Mouse (Mus musculus): ENCODE measurements around the gene Pbxip1. TPM values are rescaled to one million over a fixed set of nuclear protein-coding genes. Genes with fewer than 3 reads are reported as not detected.
A peak's percentile ranks its signal among the peaks of the same experiment; 100 is the strongest.

Pbxip1 gene
- total and polyA plus RNA-seq, 2 experiments from 2014 or later: 21.6 to 27.8 TPM

GRCm38 (mm10) chr3:89409701-89410100 is 26.8 kb upstream of the Pbxip1 start:
- no peak overlapping the region for H3K27ac ChIP-seq (ENCODE audit: low read depth, low read length)
- WGBS: 94% methylated on average over 3 of the region's 3 CpGs
- DNase-seq (no peak), ATAC-seq (no peak)
- H3K9ac ChIP-seq: no peak overlapping the region
- no peaks in the 10 kb centered on the region for H3K9me3 ChIP-seq (ENCODE audit: low read length)
- H3K27me3 ChIP-seq (ENCODE audit: insufficient read depth, low read length): no peaks in the 10 kb centered on the region
- H3K4me3 ChIP-seq (ENCODE audit: low read depth, low read length): no peak overlapping the region
- H3K4me2 ChIP-seq (ENCODE audit: low read depth): no peak overlapping the region
- H3K36me3 ChIP-seq (ENCODE audit: insufficient read depth): peaks cover 22% of the 10 kb centered on the region
- no peak for TF ChIP-seq CTCF (IDR thresholded peaks at IDR 0.05; ENCODE audit: low read depth)
- H3K4me1 ChIP-seq (ENCODE audit: insufficient read depth): peaks cover 4% of the 10 kb centered on the region; the same call in 1 of the 2 replicates

- no peaks in the 10 kb centered on the region for H3K9me3 ChIP-seq (ENCODE audit: low read length)
- H3K27ac ChIP-seq (ENCODE audit: low read depth, low read length): peak overlapping the region; percentile 35
- peaks cover 14% of the 10 kb centered on the region for H3K36me3 ChIP-seq (ENCODE audit: insufficient read depth)
- ATAC-seq: no peak
- H3K4me2 ChIP-seq (ENCODE audit: low read depth): peak overlapping the region; percentile 70
- WGBS: 83% methylated on average over 10 of the region's 10 CpGs
- TF ChIP-seq CTCF (IDR thresholded peaks at IDR 0.05; ENCODE audit: low read depth): no peak
- H3K9ac ChIP-seq: peak overlapping the region; percentile 39
- DNase-seq: no peak
- H3K4me3 ChIP-seq (ENCODE audit: low read depth, low read length): peak overlapping the region; percentile 41
- H3K27me3 ChIP-seq (ENCODE audit: insufficient read depth, low read length): no peaks in the 10 kb centered on the region
- peaks cover 4% of the 10 kb centered on the region; the same call in 1 of the 2 replicates for H3K4me1 ChIP-seq (ENCODE audit: insufficient read depth)
Observed at GRCm38 (mm10) chr3:89410864-89411263, 25.6 kb upstream of the Pbxip1 start.

GRCm38 (mm10) chr3:89411490-89412393 is 24.8 kb upstream of the Pbxip1 start, which contains the start of gene Flad1:
Gene Flad1 (minus strand): TSS chr3:89411870.
- 5% methylated on average over 28 of the region's 28 CpGs for WGBS
- peaks cover 13% of the 10 kb centered on the region for H3K36me3 ChIP-seq (ENCODE audit: insufficient read depth)
- no peak for TF ChIP-seq CTCF (IDR thresholded peaks at IDR 0.05; ENCODE audit: low read depth)
- H3K27ac ChIP-seq (ENCODE audit: low read depth, low read length): peak within 1 kb of the TSS; percentile 35
- H3K27me3 ChIP-seq (ENCODE audit: insufficient read depth, low read length): no peaks in the 10 kb centered on the region
- peak within 1 kb of the TSS; percentile 41 for H3K4me3 ChIP-seq (ENCODE audit: low read depth, low read length)
- ATAC-seq (peak; percentile 100), DNase-seq (peak; percentile 100)
- H3K9ac ChIP-seq: peak within 1 kb of the TSS; percentile 39
- peaks cover 4% of the 10 kb centered on the region; the same call in 1 of the 2 replicates for H3K4me1 ChIP-seq (ENCODE audit: insufficient read depth)
- H3K9me3 ChIP-seq (ENCODE audit: low read length): no peaks in the 10 kb centered on the region
- peak within 1 kb of the TSS; percentile 70 for H3K4me2 ChIP-seq (ENCODE audit: low read depth)

- H3K36me3 ChIP-seq (ENCODE audit: insufficient read depth): peaks cover 4% of the 10 kb centered on the region; the same call in 1 of the 2 replicates
- no peak overlapping the region for H3K9ac ChIP-seq
- H3K27me3 ChIP-seq (ENCODE audit: insufficient read depth, low read length): no peaks in the 10 kb centered on the region
- peaks cover 18% of the 10 kb centered on the region for H3K4me1 ChIP-seq (ENCODE audit: insufficient read depth)
- no peak overlapping the region for H3K4me2 ChIP-seq (ENCODE audit: low read depth)
- DNase-seq: no peak
- H3K4me3 ChIP-seq (ENCODE audit: low read depth, low read length): no peak overlapping the region
- no peak for ATAC-seq
- no peaks in the 10 kb centered on the region for H3K9me3 ChIP-seq (ENCODE audit: low read length)
- WGBS: 95% methylated on average over 8 of the region's 8 CpGs
- H3K27ac ChIP-seq (ENCODE audit: low read depth, low read length): no peak overlapping the region
- TF ChIP-seq CTCF (IDR thresholded peaks at IDR 0.05; ENCODE audit: low read depth): no peak
Observed at GRCm38 (mm10) chr3:89416158-89416557, 20.3 kb upstream of the Pbxip1 start.

- Histone ChIP-seq H3K36me3 (ENCODE audit: insufficient read depth) (peaks cover 4% of the 10 kb centered on the region; the same call in 1 of the 2 replicates), H3K4me3 (ENCODE audit: low read depth, low read length) (peak overlapping the region; percentile 67), H3K27me3 (ENCODE audit: insufficient read depth, low read length) (no peaks in the 10 kb centered on the region), H3K27ac (ENCODE audit: low read depth, low read length) (no peak overlapping the region), H3K9me3 (ENCODE audit: low read length) (no peaks in the 10 kb centered on the region), H3K4me2 (ENCODE audit: low read depth) (peak overlapping the region; percentile 83), H3K4me1 (ENCODE audit: insufficient read depth) (peaks cover 16% of the 10 kb centered on the region), H3K9ac (peak overlapping the region; percentile 40; the same call in 1 of the 2 replicates)
- DNase-seq (no peak), ATAC-seq (no peak)
- WGBS: 26% methylated on average over 2 of the region's 2 CpGs
- no peak for TF ChIP-seq CTCF (IDR thresholded peaks at IDR 0.05; ENCODE audit: low read depth)
Observed at GRCm38 (mm10) chr3:89417131-89417530, 19.4 kb upstream of the Pbxip1 start.

GRCm38 (mm10) chr3:89417840-89418169 is 18.7 kb upstream of the Pbxip1 start:
- no peaks in the 10 kb centered on the region for H3K27me3 ChIP-seq (ENCODE audit: insufficient read depth, low read length)
- peak overlapping the region; percentile 83 for H3K4me2 ChIP-seq (ENCODE audit: low read depth)
- H3K27ac ChIP-seq (ENCODE audit: low read depth, low read length): no peak overlapping the region
- TF ChIP-seq CTCF (IDR thresholded peaks at IDR 0.05; ENCODE audit: low read depth): no peak
- peak overlapping the region; percentile 40 for H3K9ac ChIP-seq
- no peaks in the 10 kb centered on the region for H3K9me3 ChIP-seq (ENCODE audit: low read length)
- peaks cover 4% of the 10 kb centered on the region; the same call in 1 of the 2 replicates for H3K36me3 ChIP-seq (ENCODE audit: insufficient read depth)
- DNase-seq (no peak), ATAC-seq (peak; percentile 56)
- peaks cover 16% of the 10 kb centered on the region for H3K4me1 ChIP-seq (ENCODE audit: insufficient read depth)
- WGBS: 1% methylated on average over 20 of the region's 20 CpGs
- H3K4me3 ChIP-seq (ENCODE audit: low read depth, low read length): peak overlapping the region; percentile 67
